Mouse (Mus musculus) heart, adult 2 months (tissue): ENCODE data around the gene Ccdc190.

Experiments
- CTCF ChIP-seq: fragments of 200-600 bp; IDR thresholded peaks from 2 replicates; pipeline ENCODE4 v1.8.1; 2022; ENCODE audit warnings: antibody characterized with exemption, mild to moderate bottlenecking, moderate library complexity
- POLR2A ChIP-seq: fragments of 200-500 bp; IDR thresholded peaks from 2 replicates; pipeline ENCODE4 v1.6.1; 2011; ENCODE audit warnings: mild to moderate bottlenecking, low read depth, low read length, control low read depth; ENCODE audit not compliant: insufficient read depth

DNA sequence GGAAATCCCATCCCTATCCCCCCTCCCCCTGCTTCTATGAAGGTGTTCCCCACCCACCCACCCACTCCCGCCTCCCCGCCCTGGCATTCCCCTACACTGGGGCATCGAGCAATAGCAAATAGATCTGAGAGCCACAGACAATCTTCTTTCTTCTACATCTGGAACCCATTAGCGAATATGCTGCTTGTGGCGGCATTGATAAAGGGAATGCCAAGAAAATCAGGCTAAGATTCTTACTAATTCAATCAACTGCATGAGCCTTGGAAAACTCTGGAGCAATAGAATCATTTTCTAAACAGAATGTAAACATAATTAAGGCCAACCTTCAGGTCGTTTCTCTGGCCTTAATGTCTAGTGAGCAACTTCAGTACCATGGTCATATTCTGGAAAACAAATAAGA is 16.9 kb upstream of the Ccdc190 start:
- TF ChIP-seq CTCF (no peak), POLR2A (no peak)
